Mouse (Mus musculus): ENCODE data around the gene Ccdc93. TPM values are rescaled to one million over a fixed set of nuclear protein-coding genes. Genes with fewer than 3 reads are reported as not detected.

Ccdc93 gene
- total and polyA plus RNA-seq, 3 experiments, result 21.3 to 21.5 TPM; not detected in 1

- Histone ChIP-seq H3K27ac (ENCODE audit: control insufficient read depth, low read depth, low read length) (no peak overlapping the region), H3K9ac (ENCODE audit: control insufficient read depth, low read depth, low read length, poor library complexity, severe bottlenecking) (no peak overlapping the region), H3K27me3 (ENCODE audit: control insufficient read depth in 1 of 2, insufficient read depth in 2 of 2, low read length in 2 of 2) (peaks cover 0 to 5% of the 10 kb centered on the region in 2 experiments; a peak in 2 of 4 replicates), H3K9me3 (replicated peaks; ENCODE audit: insufficient read depth, low read length) (no peaks in the 10 kb centered on the region), H3K4me1 (ENCODE audit: control insufficient read depth in 1 of 2, insufficient read depth in 2 of 2, low read length in 2 of 2) (no peaks in the 10 kb centered on the region), H3K36me3 (ENCODE audit: control insufficient read depth in 1 of 2, insufficient read depth in 2 of 2, low read length in 2 of 2) (no peaks in the 10 kb centered on the region), H3K79me2 (ENCODE audit: control insufficient read depth, insufficient read depth, low read length, poor library complexity) (no peaks in the 10 kb centered on the region), H3K4me3 (ENCODE audit: control insufficient read depth in 1 of 2, insufficient read depth in 1 of 2, low read depth in 2 of 2, low read length in 2 of 2) (no peak overlapping the region)
- no peak for DNase-seq (ENCODE audit: low read depth, low spot score)
- TF ChIP-seq POLR2AphosphoS2 (IDR thresholded peaks at IDR 0.05; ENCODE audit: low read length), result no peak
- no peak for TF ChIP-seq EP300 (IDR thresholded peaks at IDR 0.05; ENCODE audit: low read depth in 1 of 2, low read length in 2 of 2)
- TF ChIP-seq ZNF384 (IDR thresholded peaks at IDR 0.05; ENCODE audit: low read depth, low read length), result no peak
- TF ChIP-seq NELFE (IDR thresholded peaks at IDR 0.05; ENCODE audit: low read depth, low read length), result no peak
- no peak for TF ChIP-seq RAD21 (IDR thresholded peaks at IDR 0.05; ENCODE audit: low read depth, low read length)
- no peak for TF ChIP-seq MAZ (IDR thresholded peaks at IDR 0.05; ENCODE audit: low read depth, low read length)
These were observed 117.8 kb downstream of the Ccdc93 start for GRCm38 (mm10) chr1:121548667-121549066.

- no peak overlapping the region for H3K27ac ChIP-seq (ENCODE audit: control insufficient read depth, low read depth, low read length)
- DNase-seq (ENCODE audit: low read depth, low spot score), result no peak
- TF ChIP-seq NRF1 (IDR thresholded peaks at IDR 0.05; ENCODE audit: insufficient read depth, low read depth, low read length, poor library complexity, severe bottlenecking), result no peak
- TF ChIP-seq ETS1 (IDR thresholded peaks at IDR 0.05; ENCODE audit: low read depth, low read length), result no peak
- no peak for TF ChIP-seq MAZ (IDR thresholded peaks at IDR 0.05; ENCODE audit: low read depth, low read length)
- no peak for TF ChIP-seq GATA1 (IDR thresholded peaks at IDR 0.05; ENCODE audit: low read depth, low read length)
- peak; percentile 41 for TF ChIP-seq RAD21 (IDR thresholded peaks at IDR 0.05; ENCODE audit: low read depth, low read length)
- TF ChIP-seq MEF2A (IDR thresholded peaks at IDR 0.05; ENCODE audit: extremely low read depth, insufficient replicate concordance, low read depth, low read length, poor library complexity, severe bottlenecking), result no peak
- peak; percentile 36 to 57 (median 38) for TF ChIP-seq CTCF (IDR thresholded peaks at IDR 0.05 in 2 of 3, conservative IDR thresholded peaks at IDR 0.05 in 1 of 3; ENCODE audit: control insufficient read depth in 1 of 3, insufficient read depth in 1 of 3, low read depth in 2 of 3, low read length in 3 of 3, poor library complexity in 1 of 3, severe bottlenecking in 1 of 3)
- peak; percentile 57 for TF ChIP-seq SMC3 (IDR thresholded peaks at IDR 0.05; ENCODE audit: low read depth, low read length)
- H3K36me3 ChIP-seq (ENCODE audit: control insufficient read depth in 1 of 2, insufficient read depth in 2 of 2, low read length in 2 of 2), result peaks cover 0 to under 1% of the 10 kb centered on the region in 2 experiments; a peak in 1 of 4 replicates
- no peaks in the 10 kb centered on the region for H3K9me3 ChIP-seq (replicated peaks; ENCODE audit: insufficient read depth, low read length)
- H3K79me2 ChIP-seq (ENCODE audit: control insufficient read depth, insufficient read depth, low read length, poor library complexity), result no peaks in the 10 kb centered on the region
- H3K4me1 ChIP-seq (ENCODE audit: control insufficient read depth in 1 of 2, insufficient read depth in 2 of 2, low read length in 2 of 2), result no peaks in the 10 kb centered on the region
- no peak overlapping the region for H3K9ac ChIP-seq (ENCODE audit: control insufficient read depth, low read depth, low read length, poor library complexity, severe bottlenecking)
- H3K27me3 ChIP-seq (ENCODE audit: control insufficient read depth in 1 of 2, insufficient read depth in 2 of 2, low read length in 2 of 2), result peaks cover 0 to 3% of the 10 kb centered on the region in 2 experiments; a peak in 2 of 4 replicates
- H3K4me3 ChIP-seq (ENCODE audit: control insufficient read depth in 1 of 2, insufficient read depth in 1 of 2, low read depth in 2 of 2, low read length in 2 of 2), result no peak overlapping the region
These were observed 118.6 kb downstream of the Ccdc93 start for GRCm38 (mm10) chr1:121549456-121549855.

GRCm38 (mm10) chr1:121550801-121551456 is 120.1 kb downstream of the Ccdc93 start:
- no peak for DNase-seq (ENCODE audit: low read depth, low spot score)
- H3K4me1 ChIP-seq (ENCODE audit: control insufficient read depth in 1 of 2, insufficient read depth in 2 of 2, low read length in 2 of 2), result no peaks in the 10 kb centered on the region
- no peak for TF ChIP-seq GATA1 (IDR thresholded peaks at IDR 0.05; ENCODE audit: low read depth, low read length)
- peaks cover 0 to 3% of the 10 kb centered on the region in 2 experiments; a peak in 2 of 4 replicates for H3K36me3 ChIP-seq (ENCODE audit: control insufficient read depth in 1 of 2, insufficient read depth in 2 of 2, low read length in 2 of 2)
- no peaks in the 10 kb centered on the region for H3K79me2 ChIP-seq (ENCODE audit: control insufficient read depth, insufficient read depth, low read length, poor library complexity)
- H3K9ac ChIP-seq (ENCODE audit: control insufficient read depth, low read depth, low read length, poor library complexity, severe bottlenecking), result no peak overlapping the region
- no peaks in the 10 kb centered on the region for H3K27me3 ChIP-seq (ENCODE audit: control insufficient read depth in 1 of 2, insufficient read depth in 2 of 2, low read length in 2 of 2)
- no peak overlapping the region for H3K4me3 ChIP-seq (ENCODE audit: control insufficient read depth in 1 of 2, insufficient read depth in 1 of 2, low read depth in 2 of 2, low read length in 2 of 2)
- no peak overlapping the region for H3K27ac ChIP-seq (ENCODE audit: control insufficient read depth, low read depth, low read length)
- no peaks in the 10 kb centered on the region for H3K9me3 ChIP-seq (replicated peaks; ENCODE audit: insufficient read depth, low read length)
